Mouse (Mus musculus) adrenal gland, postnatal 36 days (tissue): ENCODE measurements at regions not wholly inside any gene's neighbourhood (a gene's known extent, or its start where the extent isn't known, plus 50 kb on each side); places are given as distances from the start of the nearest gene placed in this dataset.
A peak's percentile ranks its signal among the peaks of the same experiment; 100 is the strongest.

Source experiments
- DNase-seq, 2 experiments: peaks; one replicate each; pipeline ENCODE4 v3.0.0; 2021; ENCODE audit warnings: mixed read lengths in 1 of 2

DNA sequence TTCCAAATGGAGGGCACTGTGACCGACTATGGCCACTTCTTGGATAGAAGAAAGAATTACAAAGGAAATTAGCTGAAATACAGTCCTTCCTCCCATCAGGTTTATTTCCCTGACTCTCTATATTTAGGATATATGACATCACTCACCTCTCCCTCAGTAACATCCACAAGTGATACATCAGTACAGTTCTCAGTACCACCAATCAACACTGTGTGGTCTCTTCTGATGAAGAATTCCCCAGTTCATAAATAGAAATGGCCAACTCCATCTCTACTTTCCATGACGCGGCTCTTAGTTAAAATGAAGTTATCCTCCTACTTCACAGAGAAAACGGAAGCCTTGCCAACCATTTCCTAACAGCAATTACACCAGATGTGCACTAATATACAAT is 208.3 kb upstream of the Dio2 start:
- no peak for DNase-seq

GRCm38 (mm10) chr12:90945743-90946527 is 207.7 kb upstream of the Dio2 start:
- no peak for DNase-seq

DNA sequence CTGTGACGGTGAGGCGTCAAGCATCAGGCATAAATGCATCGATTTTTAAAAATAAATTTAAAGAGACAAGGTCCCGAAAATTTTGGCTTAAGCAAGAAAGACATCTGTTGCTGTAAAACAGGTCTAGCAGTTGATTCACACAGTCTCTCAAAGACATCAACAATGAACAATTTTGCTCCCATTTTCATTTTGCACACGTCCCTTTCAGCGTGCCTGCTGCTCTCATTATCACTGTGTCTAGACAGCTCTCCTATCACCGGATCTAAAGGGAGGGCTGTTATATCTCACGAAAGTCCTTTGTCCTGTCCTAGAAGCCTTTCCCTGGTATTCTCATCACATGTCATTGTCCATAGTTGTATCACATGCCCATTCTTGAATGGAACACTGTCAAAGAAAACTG is 194.4 kb upstream of the Dio2 start:
- no peak for DNase-seq

DNA sequence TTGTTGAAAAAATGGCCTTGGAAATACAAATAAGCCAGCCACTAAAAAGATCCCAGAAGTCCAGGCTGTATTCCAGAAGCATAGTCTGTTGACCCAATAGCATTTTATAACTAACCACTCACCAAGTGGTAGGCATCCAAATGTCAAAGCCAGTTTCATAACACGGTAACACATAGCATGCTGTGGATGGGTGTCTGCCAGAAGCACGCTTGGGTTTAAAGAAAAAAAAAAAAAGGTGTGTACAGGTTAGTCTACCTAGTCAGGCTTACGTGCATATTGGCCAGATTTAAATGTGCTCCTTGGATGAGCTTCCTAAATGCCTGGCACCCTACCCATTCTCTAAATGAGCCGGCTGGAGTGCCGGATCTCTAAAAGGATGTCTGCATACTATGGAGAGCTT is 194.0 kb upstream of the Dio2 start:
- DNase-seq: peak in 1 of 2 experiments; percentile 2

DNA sequence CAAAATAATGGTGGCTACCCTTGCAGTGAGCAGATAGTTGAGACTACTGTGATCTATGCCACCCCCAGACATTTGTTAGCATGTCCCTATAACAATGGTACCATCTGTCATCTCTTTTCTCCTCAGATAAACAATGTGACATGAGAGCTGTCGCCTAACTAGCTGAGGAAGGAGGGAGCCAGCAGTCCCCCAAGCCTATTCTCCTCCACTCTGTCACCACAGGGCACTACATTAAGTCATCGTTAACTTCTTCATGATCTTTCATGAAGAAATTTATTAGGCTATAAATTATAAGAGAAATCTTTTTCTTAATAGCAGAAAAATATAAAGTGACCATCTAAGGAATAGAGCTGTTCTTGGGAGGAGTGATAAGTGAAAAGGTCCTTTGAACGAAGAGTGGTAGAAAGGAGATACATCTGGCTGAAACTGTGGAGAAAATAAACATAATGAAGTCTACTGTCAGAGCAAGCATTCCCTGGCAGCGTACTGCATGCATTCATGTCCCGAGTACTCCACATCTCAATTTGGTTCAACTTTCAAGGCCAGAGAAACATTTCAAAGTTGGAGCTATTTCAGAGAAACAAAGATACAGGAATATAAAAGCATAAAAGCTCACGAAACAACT is 192.0 kb upstream of the Dio2 start:
- no peak for DNase-seq

GRCm38 (mm10) chr12:90923603-90924002 is 185.4 kb upstream of the Dio2 start:
- DNase-seq: no peak

GRCm38 (mm10) chr12:90923148-90923547 is 184.9 kb upstream of the Dio2 start:
- DNase-seq: no peak

DNA sequence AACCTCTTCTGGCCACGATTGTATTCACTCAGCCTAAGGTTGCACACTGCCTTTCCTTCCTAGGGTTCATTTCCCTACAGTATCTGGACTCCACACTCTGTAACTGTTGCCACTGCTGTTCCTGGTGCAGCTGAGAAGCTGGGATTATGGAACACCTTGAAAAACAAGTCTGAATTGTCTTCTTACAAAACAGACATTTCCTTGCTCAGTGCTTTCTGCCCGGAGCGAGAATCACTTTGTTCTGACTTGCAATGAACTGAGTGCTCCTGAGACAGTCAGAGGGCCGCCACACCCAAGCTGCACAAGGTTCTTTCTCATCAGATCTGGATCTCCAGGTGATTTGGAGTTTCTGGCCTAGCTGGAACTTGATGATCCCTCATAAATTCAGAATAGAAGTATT is 183.0 kb upstream of the Dio2 start:
- DNase-seq: no peak

- peak in 1 of 2 experiments; percentile 3 for DNase-seq
Measured at GRCm38 (mm10) chr12:90915929-90916713, 177.9 kb upstream of the Dio2 start.

DNA sequence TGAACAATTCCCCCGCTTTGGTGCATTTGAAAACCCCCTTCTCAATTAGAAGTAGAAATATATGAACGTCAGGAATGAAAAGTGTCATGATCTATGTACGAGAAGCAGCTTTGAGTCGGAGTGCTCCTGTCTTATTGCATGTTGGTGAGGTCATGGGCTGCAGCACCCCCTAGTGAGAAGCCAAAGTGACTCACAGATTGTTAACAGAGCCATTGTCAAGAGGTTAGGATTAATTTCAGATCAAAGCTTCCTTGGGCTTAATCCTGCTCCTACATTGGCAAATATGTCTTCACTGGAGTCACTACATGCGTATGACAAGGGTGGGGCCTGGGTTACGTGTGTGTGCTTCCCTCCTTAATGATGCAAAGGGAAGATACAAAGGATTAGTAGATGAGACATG is 165.8 kb upstream of the Dio2 start:
- peak; percentile 2 to 32 for DNase-seq

GRCm38 (mm10) chr12:90893655-90894370 is 155.6 kb upstream of the Dio2 start:
- peak in 1 of 2 experiments; percentile 3 for DNase-seq

DNA sequence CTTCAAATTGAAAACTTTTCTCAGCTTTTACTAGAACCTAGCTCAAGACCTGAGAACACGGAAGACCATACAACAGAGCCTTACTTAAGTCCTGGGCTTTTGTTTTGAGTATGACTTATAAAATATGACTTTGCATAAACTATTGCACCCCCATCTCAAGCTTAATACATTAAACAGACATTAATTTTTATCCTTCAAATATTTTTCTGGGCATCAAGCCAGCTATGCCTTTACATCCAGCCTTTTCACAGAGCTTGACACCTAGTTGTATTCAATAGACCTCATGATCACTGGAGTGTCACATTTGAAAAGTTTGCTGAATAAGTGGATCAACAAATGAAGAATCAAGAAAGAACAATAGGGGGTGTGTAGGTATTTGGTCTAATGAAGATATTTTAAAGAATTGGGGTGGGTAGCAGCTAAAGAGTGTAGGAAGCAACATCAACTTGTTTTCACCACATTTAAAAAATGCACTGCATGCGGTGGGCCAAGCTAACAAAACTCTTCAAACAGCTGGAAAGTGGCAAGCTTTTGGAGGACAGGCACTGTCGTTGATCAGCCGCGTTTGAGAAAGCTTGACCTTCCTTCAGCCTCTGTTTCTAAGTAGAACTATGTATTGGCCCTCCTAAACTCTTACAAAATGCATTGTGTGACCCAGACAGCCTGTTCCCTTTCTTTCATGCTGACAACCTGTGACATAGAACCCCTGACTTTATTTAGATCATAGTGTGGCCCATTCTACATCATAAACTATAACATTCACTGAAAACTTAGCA is 138.2 kb upstream of the Dio2 start:
- DNase-seq: no peak

GRCm38 (mm10) chr12:90874840-90875239 is 136.6 kb upstream of the Dio2 start:
- DNase-seq: no peak

DNA sequence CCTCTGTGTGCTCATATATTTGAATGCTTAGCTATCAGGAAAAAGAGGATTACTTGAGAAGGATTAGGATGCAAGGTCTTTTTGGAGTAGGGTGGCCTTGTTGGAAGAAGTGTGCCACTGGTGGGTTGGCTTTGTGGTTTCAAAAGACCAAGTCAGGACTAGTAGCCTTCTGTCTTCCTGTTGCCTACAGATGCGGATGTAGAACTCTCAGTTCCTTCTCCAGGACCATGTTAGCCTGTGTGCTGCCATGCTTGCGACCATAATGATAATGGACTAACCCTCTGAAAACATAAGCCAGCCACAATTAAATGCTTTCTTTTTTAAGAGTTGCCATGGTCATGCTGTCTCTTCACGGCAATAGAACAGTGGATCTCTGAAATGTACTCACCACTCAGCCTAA is 135.7 kb upstream of the Dio2 start:
- DNase-seq: no peak

DNA sequence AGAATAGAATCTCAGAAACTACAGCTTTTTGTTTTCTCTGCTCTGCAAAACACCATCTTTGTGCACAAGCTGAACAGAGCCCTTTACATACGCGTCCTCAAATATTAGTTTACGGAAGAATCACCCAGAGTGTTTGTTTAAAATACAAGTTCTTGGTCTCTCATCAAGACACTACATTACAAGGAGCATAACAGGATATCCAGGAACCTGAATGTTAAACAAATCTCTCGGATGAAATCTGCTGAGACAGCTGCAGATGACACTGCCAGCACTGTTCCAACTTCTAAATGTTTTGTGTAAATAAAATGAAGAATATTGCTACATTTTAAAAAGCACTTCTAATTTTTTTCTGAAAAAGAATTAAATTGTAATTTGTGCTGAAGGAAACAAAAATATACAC is 128.4 kb upstream of the Dio2 start:
- DNase-seq: no peak

DNA sequence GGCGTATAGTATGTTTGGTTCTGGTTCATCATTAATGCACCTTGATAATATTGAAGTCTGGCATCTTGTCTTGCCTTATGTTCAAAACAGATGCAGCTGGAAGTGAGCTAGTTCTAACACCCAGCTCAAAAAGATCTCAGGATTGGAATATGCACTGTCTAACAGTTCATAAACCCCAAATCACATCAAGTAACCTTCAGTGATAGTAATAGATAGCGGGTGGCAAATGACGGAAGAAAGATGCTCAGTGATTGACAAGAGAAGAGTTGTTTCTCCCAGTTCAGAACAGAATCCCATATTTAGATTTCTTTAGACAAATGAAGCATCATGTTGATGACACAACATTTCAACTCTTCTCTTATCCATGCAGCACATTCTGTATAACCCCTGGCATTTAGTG is 124.4 kb upstream of the Dio2 start:
- no peak for DNase-seq

DNA sequence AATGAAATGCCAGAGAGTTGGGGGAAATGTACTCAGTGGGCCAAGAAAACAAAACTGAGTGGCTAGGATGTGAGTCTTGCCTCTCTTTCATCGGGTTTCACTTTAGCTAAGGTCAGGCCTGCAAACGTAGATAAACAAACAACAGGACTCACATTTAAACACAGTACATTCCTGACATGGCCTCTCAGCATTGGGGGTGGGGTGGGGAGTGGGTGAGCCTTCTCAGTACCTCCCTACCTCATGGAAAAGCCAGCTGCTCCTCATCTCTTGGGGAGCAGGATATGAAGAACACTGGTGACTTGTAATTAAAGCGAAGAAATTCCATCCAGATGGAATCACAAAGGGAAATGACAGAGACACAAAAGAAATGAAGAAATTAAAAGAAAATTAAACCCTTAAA is 119.5 kb upstream of the Dio2 start:
- no peak for DNase-seq

- DNase-seq: no peak
Measured at GRCm38 (mm10) chr12:90810666-90811065, 72.4 kb upstream of the Dio2 start.

DNA sequence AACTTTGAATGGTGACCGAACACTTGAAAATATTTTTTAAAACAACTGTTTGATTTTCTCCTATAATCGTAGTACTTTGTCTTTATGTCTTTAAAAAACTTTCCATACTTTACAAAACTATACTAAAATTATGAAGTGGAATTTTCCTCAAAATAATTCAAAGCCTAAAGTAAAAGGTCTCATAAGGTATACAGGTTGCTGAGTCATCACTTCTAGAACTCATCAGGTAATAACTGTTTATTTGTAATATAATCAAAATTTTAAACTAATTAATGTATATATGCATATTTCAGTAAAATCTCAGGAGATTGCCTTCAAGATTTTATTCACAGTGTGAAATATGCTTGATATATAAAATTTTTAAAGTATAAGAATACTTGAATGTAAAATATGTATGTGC is 52.3 kb upstream of the Dio2 start:
- DNase-seq: no peak
